In the genomic region with DNA sequence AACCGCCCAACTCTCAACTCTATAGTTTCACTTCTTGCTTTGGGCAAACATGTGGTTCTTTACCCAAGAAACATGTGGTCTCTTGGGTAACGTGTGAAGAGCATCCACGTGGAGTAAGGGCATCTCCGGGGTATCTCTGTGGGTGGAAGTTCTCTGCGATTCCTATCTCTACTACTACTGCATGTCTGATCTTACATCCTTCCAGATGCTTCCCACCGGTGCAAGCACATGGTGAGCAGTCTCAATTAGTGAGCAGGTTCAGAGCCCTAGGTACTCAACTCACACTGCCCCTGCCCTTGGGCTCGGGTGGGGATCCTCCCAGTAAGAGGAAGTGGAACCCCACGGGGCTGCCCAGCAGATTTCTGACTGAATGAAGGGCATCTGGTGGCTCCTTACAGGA, we compare ENCODE assay signal across 10 mouse cellular contexts. TPM values are rescaled to one million over a fixed set of nuclear protein-coding genes. Genes with fewer than 3 reads are reported as not detected.
DNase-seq lines count a peak whose midpoint lies in the region; ATAC-seq and TF ChIP-seq lines count a peak whose summit lies in the region.
"Had no signal": no experiment of that assay in that cellular context is flagged by ENCODE, and none has a peak within 500 bp of the region (broad histone marks: within the 10 kb centered on the region; RNA-seq: fewer than 3 reads in every experiment).

No protein-coding gene starts in this region.

- H3K4me3 ChIP-seq in heart, postnatal 0 days (ENCODE audit: low read depth, low read length) = no peak overlapping the region
- no peak overlapping the region for H3K4me3 ChIP-seq in midbrain, embryonic 12.5 days
- H3K4me3 ChIP-seq in midbrain, postnatal 0 days (ENCODE audit: low read depth, low read length) = no peak overlapping the region

- no peak overlapping the region for H3K27ac ChIP-seq in heart, postnatal 0 days (ENCODE audit: low read depth)
- H3K27ac ChIP-seq in midbrain, embryonic 12.5 days (replicated peaks) = no peak overlapping the region
- H3K27ac ChIP-seq in midbrain, postnatal 0 days (ENCODE audit: low read depth, low read length) = no peak overlapping the region

- no peak overlapping the region for H3K9ac ChIP-seq in heart, postnatal 0 days (replicated peaks; ENCODE audit: low read depth, low read length)
- H3K9ac ChIP-seq in midbrain, embryonic 12.5 days (replicated peaks) = no peak overlapping the region
- no peak overlapping the region for H3K9ac ChIP-seq in midbrain, postnatal 0 days (replicated peaks; ENCODE audit: low read length, poor library complexity, severe bottlenecking)

- 84% methylated on average over 8 of the region's 8 CpGs for WGBS in heart, postnatal 0 days
- 93% methylated on average over 8 of the region's 8 CpGs for WGBS in midbrain, embryonic 12.5 days
- 94% methylated on average over 8 of the region's 8 CpGs for WGBS in midbrain, postnatal 0 days

- H3K9me3 ChIP-seq in heart, postnatal 0 days (replicated peaks; ENCODE audit: control insufficient read depth, low read length) = no peaks in the 10 kb centered on the region
- no peaks in the 10 kb centered on the region for H3K9me3 ChIP-seq in midbrain, embryonic 12.5 days
- no peaks in the 10 kb centered on the region for H3K9me3 ChIP-seq in midbrain, postnatal 0 days (ENCODE audit: low read length)

- no peak for DNase-seq in heart, postnatal 0 days (ENCODE audit: low spot score)
- no peak for DNase-seq in heart, postnatal 4 days
- DNase-seq in midbrain, postnatal 0 days (ENCODE audit: low spot score) = no peak
- DNase-seq in monocyte, adult 2 months (ENCODE audit: low read depth in 1 of 2, low spot score in 2 of 2) = peak; percentile 38 to 50
- no peak for DNase-seq in urinary bladder, adult 18-20 months (ENCODE audit: low spot score in 2 of 2)
- DNase-seq: cerebellum, postnatal 14 days; gastrocnemius, postnatal 14 days; kidney, adult 18-20 months had no signal

- no peak for ATAC-seq in heart, postnatal 0 days (ENCODE audit: insufficient read depth, low read depth)
- peak; percentile 42; the same call in 1 of the 2 replicates for ATAC-seq in midbrain, embryonic 12.5 days (ENCODE audit: low FRiP score, low read depth)
- ATAC-seq in midbrain, postnatal 0 days (ENCODE audit: low FRiP score) = no peak
- ATAC-seq in granulocyte monocyte progenitor cell, adult 5-6 weeks (replicated peaks; ENCODE audit: poor library complexity, severe bottlenecking) = peak; percentile 82

- peak overlapping the region; percentile 45; the same call in 1 of the 2 replicates for H3K4me2 ChIP-seq in heart, postnatal 0 days (ENCODE audit: low read depth, low read length)
- 0 out of 2 replicates have a peak overlapping the region, but pooled peaks have one; percentile 34 for H3K4me2 ChIP-seq in midbrain, embryonic 12.5 days (replicated peaks)
- no peak overlapping the region for H3K4me2 ChIP-seq in midbrain, postnatal 0 days (ENCODE audit: low read depth, low read length, poor library complexity, severe bottlenecking)

- TF ChIP-seq EP300 in heart, postnatal 0 days (IDR thresholded peaks at IDR 0.05; ENCODE audit: low read depth) = no peak

- no peak for TF ChIP-seq CTCF in heart, postnatal 0 days (IDR thresholded peaks at IDR 0.05; ENCODE audit: low read depth)
- TF ChIP-seq CTCF in midbrain, postnatal 0 days (IDR thresholded peaks at IDR 0.05) = no peak

- H3K36me3 ChIP-seq in heart, postnatal 0 days (replicated peaks; ENCODE audit: control insufficient read depth, insufficient read depth, low read length) = no peaks in the 10 kb centered on the region
- H3K36me3 ChIP-seq in midbrain, embryonic 12.5 days = no peaks in the 10 kb centered on the region
- no peaks in the 10 kb centered on the region for H3K36me3 ChIP-seq in midbrain, postnatal 0 days (ENCODE audit: insufficient read depth, low read length)

- 0 out of 2 replicates have a peak, but pooled peaks cover 4% of the 10 kb centered on the region for H3K27me3 ChIP-seq in heart, postnatal 0 days (ENCODE audit: control insufficient read depth, insufficient read depth, low read length)
- H3K27me3 ChIP-seq in midbrain, embryonic 12.5 days = peaks cover 11% of the 10 kb centered on the region; the same call in 1 of the 2 replicates
- H3K27me3 ChIP-seq in midbrain, postnatal 0 days (ENCODE audit: insufficient read depth, low read length) = no peaks in the 10 kb centered on the region

- no peaks in the 10 kb centered on the region for H3K4me1 ChIP-seq in heart, postnatal 0 days (ENCODE audit: control insufficient read depth, insufficient read depth)
- no peaks in the 10 kb centered on the region for H3K4me1 ChIP-seq in midbrain, embryonic 12.5 days
- no peaks in the 10 kb centered on the region for H3K4me1 ChIP-seq in midbrain, postnatal 0 days (ENCODE audit: insufficient read depth, low read length)

RNA-seq across cellular contexts. Expression of a gene that starts 0.4 kb away (rescaled TPM):
- 0.08 and 0.23 TPM in 2 replicates for total RNA-seq in heart, postnatal 0 days (2014; rRNA removed; ENCODE audit: low replicate concordance)
- polyA plus RNA-seq in heart, postnatal 0 days (2015; fragmentation: Nextera tagmentation; extraction: Ambion mirVana) = 0.74 and 0.75 TPM in 2 replicates
- 1 to 10 TPM; 3.6 to 5.6 TPM for total RNA-seq in heart, postnatal 4 days (2021)
- 9.2 and 9.9 TPM in 2 replicates for polyA plus RNA-seq in midbrain, embryonic 12.5 days (2016; fragmentation: Nextera tagmentation; extraction: Ambion mirVana)
- total RNA-seq in midbrain, postnatal 0 days (2014; rRNA removed) = 4.9 and 5.8 TPM in 2 replicates
- 3.9 and 4.3 TPM in 2 replicates for polyA plus RNA-seq in midbrain, postnatal 0 days (2015; fragmentation: Nextera tagmentation; extraction: Ambion mirVana)
- total RNA-seq in granulocyte monocyte progenitor cell, adult 5-6 weeks (2014; fragmentation: Nextera tagmentation) = 0.70 and 2.6 TPM in 2 replicates
- total RNA-seq in granulocyte monocyte progenitor cell, adult 5-6 weeks (2017) = 5.0 and 12.3 TPM in 2 replicates

Comparison
In these comparisons a context has a peak if more than half of its experiments do, and no peak if none do; other contexts are left out.
1. ATAC-seq: peak in midbrain, embryonic 12.5 days (single experiment) and granulocyte monocyte progenitor cell, adult 5-6 weeks (single experiment); none in heart, postnatal 0 days (single experiment) and midbrain, postnatal 0 days (single experiment).
2. DNase-seq: peak in monocyte, adult 2 months (2 of 2); none in heart, postnatal 0 days (single experiment), heart, postnatal 4 days (single experiment), midbrain, postnatal 0 days (single experiment) and urinary bladder, adult 18-20 months (0 of 2).